Mouse (Mus musculus) embryo, embryonic 11 days (tissue): ENCODE measurements at regions not wholly inside any gene's neighbourhood (a gene's known extent, or its start where the extent isn't known, plus 50 kb on each side); places are given as distances from the start of the nearest gene placed in this dataset.
"Not testable (repeated sequence)": the region's sequence is repeated elsewhere in the genome, so short reads cannot be mapped to it uniquely, and the experiment has no call there.

ENCODE experiments used
- DNase-seq: peaks from one replicate; pipeline ENCODE4 v3.0.0-alpha.2; 2015

DNA sequence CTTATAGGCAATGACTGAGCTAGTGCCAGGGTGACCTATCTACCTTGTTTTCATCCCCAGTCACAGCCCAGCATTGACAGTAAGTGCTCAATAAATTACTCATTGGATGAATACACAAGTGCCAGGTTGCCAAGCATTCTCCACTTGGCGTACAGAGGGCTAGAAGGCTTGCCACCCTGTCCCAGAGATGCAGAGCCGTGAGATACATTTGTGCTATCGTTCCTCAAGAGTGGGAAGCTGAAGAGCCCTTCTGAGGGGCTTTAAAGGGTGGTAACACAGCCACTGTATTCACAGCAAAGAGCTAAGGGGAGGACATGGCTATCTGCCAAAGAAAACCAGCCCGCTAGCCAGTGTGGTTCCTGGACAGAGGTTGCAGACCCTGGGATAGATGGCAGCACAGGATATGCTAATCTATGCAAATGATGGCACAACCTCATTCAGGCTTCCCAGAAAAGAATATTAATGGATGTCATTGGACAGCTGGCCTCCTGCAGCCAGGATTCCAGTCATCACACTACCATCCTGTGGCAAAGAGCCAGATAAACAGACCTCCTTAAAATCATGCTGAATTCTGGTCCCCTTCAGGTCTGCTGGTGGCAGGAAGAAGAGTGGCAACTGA lies 214.4 kb downstream of the Trim29 start:
- no peak for DNase-seq

DNA sequence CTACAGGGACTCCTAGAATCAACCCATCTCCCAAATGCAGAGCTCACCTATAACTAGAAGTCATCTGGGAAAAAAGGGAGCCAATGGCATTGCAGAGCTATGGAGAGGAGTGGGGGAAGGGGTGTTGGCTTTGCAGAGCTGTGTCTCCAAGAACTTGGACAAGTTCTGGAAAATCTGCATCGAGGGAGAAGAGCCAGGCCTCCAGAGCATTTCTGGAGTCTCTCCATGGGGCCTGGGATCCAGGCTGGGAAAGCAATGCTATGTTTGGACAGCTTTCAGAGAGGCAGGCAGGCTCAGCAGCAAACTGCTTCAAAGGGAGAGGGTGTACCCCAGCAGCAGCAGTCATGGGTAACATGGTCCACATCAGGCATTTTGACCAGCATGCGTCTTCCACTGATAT lies 211.6 kb upstream of the Nectin1 start:
- DNase-seq = no peak

DNA sequence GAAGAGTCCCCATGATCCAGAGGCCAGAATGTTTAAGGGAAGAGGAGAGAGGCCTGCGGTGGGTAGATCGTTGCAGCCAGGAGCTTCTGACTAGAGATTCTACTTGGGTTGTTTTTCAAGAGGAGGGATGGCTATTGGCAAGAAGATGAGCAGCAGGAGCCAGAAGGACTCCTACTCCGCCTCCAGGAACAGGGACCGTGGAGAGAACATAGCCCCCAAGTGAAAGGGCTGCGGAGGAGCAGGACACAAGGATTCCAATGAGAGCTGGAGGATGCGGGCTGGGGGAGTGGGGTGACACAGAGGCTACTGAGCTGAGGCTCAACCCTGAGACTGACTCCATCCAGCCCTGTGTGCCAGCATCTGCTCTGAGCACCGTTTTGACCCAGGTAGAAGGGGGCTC lies 207.8 kb upstream of the Nectin1 start:
- DNase-seq = no peak

DNA sequence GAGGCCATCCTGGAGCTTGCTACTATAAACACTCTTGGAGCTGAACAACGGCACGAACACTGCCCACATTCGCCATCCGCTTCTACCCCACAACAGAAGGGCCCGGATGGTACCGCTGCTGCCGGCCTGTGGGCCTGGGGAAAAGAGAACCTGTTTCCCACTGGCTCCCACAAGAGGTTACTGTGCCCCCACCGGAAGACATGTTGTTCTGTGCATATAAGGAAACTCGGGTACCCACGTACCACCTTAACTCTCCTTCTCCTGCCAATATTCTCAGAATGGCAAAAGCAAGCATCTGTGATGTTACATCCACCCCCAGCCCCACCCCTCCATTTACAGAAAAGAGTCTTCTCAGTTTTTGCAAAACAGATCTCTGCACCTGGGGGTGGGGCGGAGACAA lies 206.7 kb upstream of the Nectin1 start:
- no peak for DNase-seq

DNA sequence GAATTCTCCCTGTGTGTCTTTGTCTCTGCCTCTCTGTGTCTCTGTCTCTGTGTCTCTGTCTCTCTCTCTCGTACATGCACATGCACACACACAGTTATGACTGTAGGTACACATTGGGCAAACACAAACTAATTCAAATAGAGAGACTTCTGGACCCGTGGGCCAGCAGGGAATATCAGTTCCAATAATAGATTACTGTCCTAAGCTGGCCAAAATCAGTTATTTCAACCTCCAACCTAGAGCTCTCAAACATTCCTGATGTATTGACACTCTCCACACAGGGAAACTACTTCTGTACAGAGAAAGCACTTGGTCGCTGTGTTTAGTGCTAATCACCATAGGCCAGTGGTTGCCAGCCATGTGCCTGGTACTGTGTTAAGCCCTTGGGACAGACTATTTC lies 203.7 kb upstream of the Nectin1 start:
- DNase-seq = no peak

DNA sequence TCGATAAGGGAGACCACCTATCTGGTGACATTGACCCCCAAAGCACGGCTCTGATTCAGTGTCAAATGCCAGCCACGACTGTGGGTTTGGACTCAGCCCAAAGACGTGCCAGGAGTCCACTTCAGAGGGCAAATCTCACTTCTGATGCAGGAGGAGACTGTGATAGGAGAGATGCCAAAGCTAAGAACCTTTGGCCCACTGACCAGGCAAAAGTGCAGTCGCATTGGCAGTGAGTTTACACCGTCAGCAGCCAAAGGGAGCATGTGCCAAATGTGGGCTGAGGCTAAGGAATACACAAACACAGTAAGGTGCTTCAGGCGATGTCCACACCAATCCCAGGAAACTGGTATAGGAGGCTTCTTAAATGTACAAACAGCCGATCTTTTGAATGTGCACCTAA lies 202.6 kb upstream of the Nectin1 start:
- DNase-seq = no peak

- DNase-seq = no peak
Observed at GRCm38 (mm10) chr9:43542077-43542654, 201.6 kb upstream of the Nectin1 start.

DNA sequence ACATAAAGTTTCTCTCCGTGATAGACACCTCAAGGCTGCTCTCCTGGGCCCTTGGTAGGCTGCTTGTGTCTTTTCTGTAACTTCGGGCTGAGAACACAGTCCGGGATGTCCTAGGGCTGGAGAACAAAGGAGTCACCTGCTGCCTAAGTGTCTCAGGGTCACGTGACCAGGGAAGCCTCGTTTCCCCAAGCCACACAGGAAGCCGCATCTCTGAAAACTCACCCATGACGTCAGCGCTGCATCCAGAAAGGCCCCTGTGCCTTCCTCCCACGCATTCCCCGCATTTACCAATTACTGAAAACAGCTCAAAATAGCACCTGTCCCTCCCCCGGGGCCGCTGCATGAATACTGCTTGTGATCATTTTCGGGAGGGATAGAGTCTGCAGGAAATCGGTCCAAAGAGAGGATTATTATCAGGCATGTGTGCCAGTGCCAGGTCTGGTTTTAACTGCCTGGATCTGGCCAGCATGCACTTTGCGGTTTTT lies 198.7 kb upstream of the Nectin1 start:
- peak; percentile 61 for DNase-seq

GRCm38 (mm10) chr9:43548883-43549282 lies 194.9 kb upstream of the Nectin1 start:
- DNase-seq = no peak

- no peak for DNase-seq
Observed at GRCm38 (mm10) chr9:43549293-43549692, 194.5 kb upstream of the Nectin1 start.

- DNase-seq = not testable (repeated sequence)
Observed at GRCm38 (mm10) chr9:43552758-43553157, 191.0 kb upstream of the Nectin1 start.

- no peak for DNase-seq
Observed at GRCm38 (mm10) chr9:43562016-43562415, 181.8 kb upstream of the Nectin1 start.

- DNase-seq = peak; percentile 24
Observed at GRCm38 (mm10) chr9:43564239-43564906, 179.4 kb upstream of the Nectin1 start.

- DNase-seq = no peak
Observed at GRCm38 (mm10) chr9:43568851-43569250, 174.9 kb upstream of the Nectin1 start.

DNA sequence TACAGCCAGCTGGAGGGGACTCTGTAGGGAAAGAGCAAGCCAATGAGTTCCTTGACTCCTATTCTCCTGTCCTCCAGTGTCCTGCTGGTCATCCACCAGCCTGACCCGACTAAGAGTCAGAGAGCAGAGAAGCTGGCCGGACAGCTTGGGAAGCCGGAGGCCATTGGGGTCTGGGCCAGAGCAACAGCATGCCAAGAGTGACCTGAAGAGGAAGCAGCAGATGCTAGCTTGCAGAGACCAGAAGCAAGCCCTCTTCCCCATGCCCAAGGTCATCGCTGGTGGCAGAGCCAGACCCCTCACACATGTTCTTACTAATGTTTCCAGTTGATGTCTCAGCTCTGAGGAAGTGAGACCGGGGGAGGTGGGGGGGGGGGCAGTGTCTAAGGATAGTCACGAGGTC lies 172.7 kb upstream of the Nectin1 start:
- DNase-seq = no peak

DNA sequence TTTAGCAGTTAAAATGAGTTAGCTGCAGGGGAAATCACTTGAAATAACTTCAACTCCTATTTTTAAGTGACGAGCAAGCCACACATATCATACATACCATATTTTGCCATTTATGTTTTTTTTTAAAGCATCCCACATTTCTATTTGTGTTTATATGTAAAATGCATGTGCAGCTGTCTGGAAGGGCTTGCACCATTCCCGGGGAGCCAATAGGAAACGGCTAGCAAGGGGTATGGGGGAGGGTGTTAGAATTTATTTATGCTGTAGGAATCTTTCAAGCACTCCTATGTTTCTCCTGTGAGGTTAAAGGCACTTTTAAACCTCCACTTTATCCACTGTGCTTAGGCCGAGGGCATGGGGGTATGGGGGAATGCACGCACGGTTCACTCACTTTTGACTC lies 168.1 kb upstream of the Nectin1 start:
- no peak for DNase-seq

- DNase-seq = no peak
Observed at GRCm38 (mm10) chr9:43580653-43581052, 163.1 kb upstream of the Nectin1 start.

- no peak for DNase-seq
Observed at GRCm38 (mm10) chr9:43585616-43586015, 158.2 kb upstream of the Nectin1 start.

GRCm38 (mm10) chr9:43593236-43593635 lies 150.5 kb upstream of the Nectin1 start:
- DNase-seq = no peak

- DNase-seq = no peak
Observed at GRCm38 (mm10) chr9:43594814-43595213, 149.0 kb upstream of the Nectin1 start.

- DNase-seq = no peak
Observed at GRCm38 (mm10) chr9:43595461-43595860, 148.3 kb upstream of the Nectin1 start.

DNA sequence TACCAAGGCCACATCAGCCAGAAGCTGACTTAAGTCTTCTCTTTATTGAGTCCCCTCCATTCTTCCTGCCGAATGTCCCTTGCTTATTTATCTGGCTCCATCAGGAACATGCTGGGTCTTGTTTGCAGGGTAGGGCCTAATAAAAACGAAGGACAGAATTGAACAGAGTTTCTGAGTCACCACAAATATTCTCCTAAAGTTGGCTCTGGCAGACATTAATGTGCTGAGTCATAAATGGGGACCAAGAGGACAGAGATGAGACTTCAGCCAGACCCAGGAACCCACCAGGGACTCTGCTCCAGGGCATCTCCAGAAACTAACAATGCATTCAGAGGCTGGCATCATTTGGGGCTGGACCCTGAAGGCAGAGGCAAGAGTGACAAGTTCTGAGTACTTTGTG lies 143.4 kb upstream of the Nectin1 start:
- no peak for DNase-seq

GRCm38 (mm10) chr9:43617632-43618031 lies 126.2 kb upstream of the Nectin1 start:
- DNase-seq = peak; percentile 31

GRCm38 (mm10) chr9:43627558-43627957 lies 116.2 kb upstream of the Nectin1 start:
- no peak for DNase-seq
